Mouse (Mus musculus) gastrocnemius, postnatal 36 days (tissue): ENCODE data around the gene Olfr435. TPM values are rescaled to one million over a fixed set of nuclear protein-coding genes. Genes with fewer than 3 reads are reported as not detected.
"Not testable (repeated sequence)": the region's sequence is repeated elsewhere in the genome, so short reads cannot be mapped to it uniquely, and the experiment has no call there.

Experiments used
- DNase-seq, 2 experiments: peaks; one replicate each; pipeline ENCODE4 v3.0.0; 2022
- intact Hi-C: fragments of 180-260 bp; cut with DNase I; formaldehyde crosslinking; loops from one replicate; pipeline ENCODE4 v1.15.1; 2025
- long read RNA-seq, 2 experiments: library from polyadenylated mRNA; stranded (forward); transcript quantifications; one replicate each; pipeline ENCODE4 v2.0.0; 2021
- total RNA-seq, 2 experiments: library from RNA; stranded (reverse); gene quantifications; 2 replicates each; pipeline ENCODE4 v1.2.3; 2021

Olfr435 gene
- total RNA-seq, result not detected
- long read RNA-seq, experiment 1, result 0 reads
- long read RNA-seq, experiment 2, result 0 reads

GRCm38 (mm10) chr6:43196781-43197180 lies at the start of gene Olfr435:
Gene Olfr435, plus strand, starts transcription at chr6:43197146.
- intact Hi-C loops, result no loop called here
- DNase-seq, result no peak

GRCm38 (mm10) chr6:43159502-43159901 lies 37.4 kb upstream of the Olfr435 start:
- intact Hi-C loops, result no loop called here

GRCm38 (mm10) chr6:43162982-43163381 lies 34.0 kb upstream of the Olfr435 start, which contains the start of gene Olfr437:
Gene Olfr437, plus strand, starts transcription at chr6:43163282.
- intact Hi-C loops, result no loop called here

More at GRCm38 (mm10) chr6:43159502-43159901, 37.4 kb upstream of the Olfr435 start:
- DNase-seq, result no peak

GRCm38 (mm10) chr6:43167246-43167645 lies 29.7 kb upstream of the Olfr435 start:
- intact Hi-C loops, result no loop called here
- no peak for DNase-seq

More at GRCm38 (mm10) chr6:43162982-43163381, 34.0 kb upstream of the Olfr435 start, which contains the start of gene Olfr437:
- no peak for DNase-seq

GRCm38 (mm10) chr6:43171840-43172239 lies 25.1 kb upstream of the Olfr435 start, which contains the start of gene Olfr13:
Gene Olfr13, plus strand, starts transcription at chr6:43172140.
- DNase-seq, result no peak
- intact Hi-C loops, result no loop called here

GRCm38 (mm10) chr6:43178129-43178528 lies 18.8 kb upstream of the Olfr435 start:
- intact Hi-C loops, result no loop called here
- no peak for DNase-seq

- intact Hi-C loops, result no loop called here
- DNase-seq, result no peak
These were observed 18.1 kb upstream of the Olfr435 start for GRCm38 (mm10) chr6:43178584-43179501.

GRCm38 (mm10) chr6:43190986-43191385 lies 6.0 kb upstream of the Olfr435 start:
- DNase-seq, result no peak
- intact Hi-C loops, result no loop called here

- DNase-seq, result no peak
- intact Hi-C loops, result no loop called here
These were observed 1.1 kb downstream of the Olfr435 start for GRCm38 (mm10) chr6:43198094-43198493.

- intact Hi-C loops, result no loop called here
- no peak for DNase-seq
These were observed 5.8 kb downstream of the Olfr435 start for GRCm38 (mm10) chr6:43202786-43203185.

GRCm38 (mm10) chr6:43205355-43205754 lies 8.4 kb downstream of the Olfr435 start:
- intact Hi-C loops, result no loop called here
- DNase-seq, result no peak

GRCm38 (mm10) chr6:43212873-43213272 lies 15.9 kb downstream of the Olfr435 start, which contains the start of gene Olfr434:
Gene Olfr434, plus strand, starts transcription at chr6:43213021.
- DNase-seq, intact Hi-C loops: not testable (repeated sequence)

GRCm38 (mm10) chr6:43231255-43231654 lies 34.3 kb downstream of the Olfr435 start, which contains the start of gene Olfr47:
Gene Olfr47, plus strand, starts transcription at chr6:43231529.
- DNase-seq, intact Hi-C loops: not testable (repeated sequence)

GRCm38 (mm10) chr6:43242061-43242460 lies 45.1 kb downstream of the Olfr435 start:
- intact Hi-C loops, result no loop called here
- DNase-seq, result no peak

GRCm38 (mm10) chr6:43247396-43247795 lies 50.5 kb downstream of the Olfr435 start:
- no peak for DNase-seq
- intact Hi-C loops, result no loop called here

GRCm38 (mm10) chr6:43252994-43253393 lies 56.0 kb downstream of the Olfr435 start:
- DNase-seq, result no peak
- intact Hi-C loops, result loop anchor here (5.0 kb wide), 1 partner anchor 44 kb away; no protein-coding TSS in a partner anchor

Other genes starting within 250 kb of the Olfr435 start
- not detected for gene Olfr444, start 248.1 kb upstream of the Olfr435 start, total RNA-seq
- not detected for gene Olfr441, start 90.8 kb upstream of the Olfr435 start, total RNA-seq
- not detected for gene Olfr237-ps1, start 50.6 kb upstream of the Olfr435 start, total RNA-seq
- not detected for gene Olfr437, start 33.9 kb upstream of the Olfr435 start, total RNA-seq
- not detected for gene Olfr13, start 25.0 kb upstream of the Olfr435 start, total RNA-seq
- gene Olfr434, start 15.9 kb downstream of the Olfr435 start, total RNA-seq, result not detected
- not detected for gene Olfr47, start 34.4 kb downstream of the Olfr435 start, total RNA-seq
- gene Arhgef5, start 68.4 kb downstream of the Olfr435 start, total RNA-seq, result 1 to 10 TPM; 3.0 to 3.3 TPM
- gene Nobox, start 112.4 kb downstream of the Olfr435 start, total RNA-seq, result not detected